Mouse (Mus musculus) bone marrow macrophage, adult 2 months (primary cell): ENCODE measurements around the gene Mindy4. TPM values are rescaled to one million over a fixed set of nuclear protein-coding genes. Genes with fewer than 3 reads are reported as not detected.
A peak's percentile ranks its signal among the peaks of the same experiment; 100 is the strongest.

Experiments used
- H3K27ac ChIP-seq: 2 replicates; pipeline ENCODE4 v1.5.1; 2012; ENCODE audit warnings: low read depth, low read length; ENCODE audit not compliant: insufficient read depth
- H3K4me1 ChIP-seq: 2 replicates; pipeline ENCODE4 v1.6.1; 2012; ENCODE audit warnings: low read length; ENCODE audit not compliant: control insufficient read depth, insufficient read depth
- H3K4me3 ChIP-seq: 2 replicates; pipeline ENCODE4 v1.5.1; 2012; ENCODE audit warnings: mild to moderate bottlenecking, low read length, moderate library complexity; ENCODE audit not compliant: insufficient read depth
- CTCF ChIP-seq: IDR thresholded peaks from 2 replicates; pipeline ENCODE4 v1.5.1; 2012; ENCODE audit warnings: low read depth, mild to moderate bottlenecking, low read length, moderate library complexity
- POLR2A ChIP-seq: IDR thresholded peaks from 2 replicates; pipeline ENCODE4 v1.6.1; 2012; ENCODE audit warnings: mild to moderate bottlenecking, low read depth, low read length, borderline replicate concordance
- polyA plus RNA-seq: library from polyadenylated mRNA; stranded (reverse); fragments of >200 nt; gene quantifications from 2 replicates; pipeline ENCODE4 v1.2.4, GENCODE M21; 2012; ENCODE audit not compliant: missing spikeins, insufficient read depth, insufficient read length

Gene Mindy4
- polyA plus RNA-seq, 1 experiment = 3.2 TPM

- H3K27ac ChIP-seq = no peak overlapping the region
- no peak for TF ChIP-seq POLR2A
- TF ChIP-seq CTCF = no peak
- H3K4me3 ChIP-seq = no peak overlapping the region
- H3K4me1 ChIP-seq = peaks cover 14% of the 10 kb centered on the region
Measured at GRCm38 (mm10) chr6:55252731-55253247, 49.6 kb downstream of the Mindy4 start.

DNA sequence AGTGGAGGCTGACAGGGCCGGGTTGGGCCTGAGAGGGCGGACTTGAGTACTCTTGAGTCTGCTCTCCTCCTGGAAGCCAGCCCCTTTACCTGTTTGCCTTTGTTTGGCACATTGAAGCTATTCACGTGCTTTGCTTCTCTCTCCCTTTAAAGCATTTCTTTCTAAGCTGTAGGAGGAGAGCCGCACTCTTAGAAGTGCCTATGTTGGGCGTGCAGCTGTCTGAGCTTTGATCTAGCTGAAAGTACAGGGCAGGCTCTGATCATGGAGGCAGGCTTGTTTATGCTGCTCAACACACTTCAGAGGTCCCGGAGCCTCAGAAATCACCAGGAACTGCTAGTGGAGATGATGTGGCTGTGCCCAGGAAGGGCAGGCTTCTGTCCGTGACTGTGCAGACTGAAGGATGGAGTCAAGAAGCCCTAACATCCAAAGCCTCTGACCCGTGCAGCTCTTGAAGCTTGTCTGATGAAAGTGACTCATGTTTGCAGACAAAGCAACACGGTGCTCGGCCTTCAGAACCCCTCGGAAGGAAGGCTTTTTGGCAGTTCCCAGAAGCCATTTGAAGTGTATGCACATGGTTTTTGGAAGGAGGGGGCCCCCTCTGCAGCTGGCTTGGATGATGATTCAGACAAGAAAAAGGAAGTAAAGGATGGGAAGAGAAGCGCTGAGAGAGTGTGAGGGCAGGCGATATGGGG lies 53.5 kb downstream of the Mindy4 start:
- H3K4me3 ChIP-seq = no peak overlapping the region
- H3K4me1 ChIP-seq = peaks cover 24% of the 10 kb centered on the region
- no peak for TF ChIP-seq CTCF
- no peak for TF ChIP-seq POLR2A
- H3K27ac ChIP-seq = 0 out of 2 replicates have a peak overlapping the region, but pooled peaks have one; percentile 4

GRCm38 (mm10) chr6:55257246-55257645 lies 54.1 kb downstream of the Mindy4 start:
- H3K4me3 ChIP-seq = no peak overlapping the region
- TF ChIP-seq POLR2A = no peak
- TF ChIP-seq CTCF = no peak
- peaks cover 24% of the 10 kb centered on the region for H3K4me1 ChIP-seq
- H3K27ac ChIP-seq = no peak overlapping the region

DNA sequence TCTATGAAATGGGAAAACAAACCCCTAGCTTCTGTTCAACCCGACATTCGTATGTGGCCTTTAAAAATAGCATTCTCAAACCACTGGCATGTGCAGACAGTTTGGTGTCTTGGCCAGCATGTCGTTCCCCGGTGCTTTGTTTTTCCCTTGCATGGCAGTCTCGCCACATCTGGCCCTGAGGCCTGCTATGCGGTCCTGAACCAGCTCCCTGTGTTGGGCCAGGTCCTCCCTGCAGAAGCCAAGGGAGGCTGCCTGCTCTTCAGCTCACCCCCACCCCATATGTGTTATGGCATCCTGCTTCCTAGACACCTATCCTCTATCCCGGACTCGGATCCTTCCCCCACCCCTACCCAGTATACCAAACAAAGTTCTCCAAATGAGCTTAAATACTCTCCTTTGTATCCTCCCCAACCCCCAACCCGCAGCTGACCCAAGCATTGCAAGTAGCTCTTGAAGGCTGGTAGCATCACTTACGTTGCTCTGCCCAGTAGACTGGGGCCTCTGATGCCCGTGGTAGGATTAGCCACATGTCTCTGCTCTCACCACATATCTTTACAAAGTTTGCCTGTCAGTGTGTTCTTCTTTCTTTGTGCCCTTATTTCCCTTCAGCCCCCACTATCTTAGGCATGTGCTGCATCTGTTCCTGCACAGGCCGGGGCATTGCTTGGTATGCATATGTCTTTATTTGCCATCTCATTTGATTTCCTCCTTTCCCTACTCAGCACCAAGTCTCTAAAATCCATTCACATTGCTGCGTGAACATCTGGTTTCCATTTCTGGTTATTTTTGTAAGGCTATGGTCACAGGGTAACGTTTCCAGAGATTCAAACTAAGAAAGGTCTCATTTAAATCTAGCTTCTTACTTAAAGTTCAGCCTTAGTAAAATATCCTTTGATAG lies 55.5 kb downstream of the Mindy4 start:
- Histone ChIP-seq H3K4me1 (peaks cover 24% of the 10 kb centered on the region), H3K27ac (no peak overlapping the region), H3K4me3 (no peak overlapping the region)
- TF ChIP-seq CTCF (no peak), POLR2A (no peak)

DNA sequence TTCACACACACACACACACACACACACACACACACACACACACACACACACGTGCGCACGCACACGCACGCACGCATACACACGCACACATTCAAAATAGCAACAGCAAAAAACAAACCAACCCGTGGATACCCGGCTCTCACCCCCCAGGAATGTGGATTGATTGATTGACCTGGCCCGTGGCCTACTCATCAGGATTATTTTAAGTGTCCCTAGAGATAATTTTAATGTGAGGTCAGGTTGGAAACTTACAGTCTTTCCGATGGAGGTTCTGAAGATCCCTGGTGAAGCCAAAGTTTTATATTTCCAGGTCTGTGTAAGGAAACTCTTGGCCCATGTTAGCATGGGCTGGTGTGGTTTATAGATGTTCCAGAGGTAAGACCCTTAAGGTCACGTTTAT lies 59.0 kb downstream of the Mindy4 start:
- Histone ChIP-seq H3K4me3 (no peak overlapping the region), H3K4me1 (peaks cover 16% of the 10 kb centered on the region), H3K27ac (no peak overlapping the region)
- TF ChIP-seq POLR2A (no peak), CTCF (no peak)

- TF ChIP-seq CTCF (no peak), POLR2A (no peak)
- Histone ChIP-seq H3K4me3 (no peak overlapping the region), H3K27ac (no peak overlapping the region), H3K4me1 (peaks cover 10% of the 10 kb centered on the region)
Measured at GRCm38 (mm10) chr6:55263490-55264046, 60.4 kb downstream of the Mindy4 start.

DNA sequence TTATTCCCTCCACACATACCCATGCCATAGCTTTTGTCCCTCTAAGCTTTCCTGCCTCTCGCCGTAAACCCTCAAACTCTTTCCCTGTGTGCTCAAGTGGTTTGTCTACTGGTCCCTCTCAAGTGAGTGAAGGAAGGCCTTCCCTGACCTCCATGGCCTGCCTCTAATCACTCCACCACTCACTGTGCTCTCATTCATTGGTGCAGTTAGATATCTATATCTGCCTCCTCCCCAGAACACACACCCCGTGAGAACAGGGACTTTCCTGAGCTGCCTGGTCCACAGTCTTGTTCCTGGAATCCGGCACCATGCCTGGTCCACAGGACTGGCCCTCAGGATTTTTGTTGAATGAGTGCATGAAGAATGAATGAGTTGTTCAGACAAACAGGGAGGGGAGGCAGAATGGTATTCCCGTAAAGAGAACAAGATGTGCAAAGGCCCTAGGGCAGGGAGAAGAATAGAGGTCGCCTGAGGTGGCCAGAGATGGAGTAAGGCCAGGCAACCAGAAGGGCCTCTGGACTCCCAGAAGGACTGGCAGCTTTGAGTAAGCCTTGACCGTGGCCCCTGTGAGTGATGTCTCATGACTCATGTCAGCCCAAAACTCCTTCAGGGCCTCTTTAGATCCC lies 61.7 kb downstream of the Mindy4 start:
- peaks cover 10% of the 10 kb centered on the region for H3K4me1 ChIP-seq
- H3K4me3 ChIP-seq = no peak overlapping the region
- H3K27ac ChIP-seq = no peak overlapping the region
- TF ChIP-seq CTCF (no peak), POLR2A (no peak)

GRCm38 (mm10) chr6:55272952-55273351 lies 69.8 kb downstream of the Mindy4 start:
- peaks cover 28% of the 10 kb centered on the region for H3K4me1 ChIP-seq
- TF ChIP-seq CTCF (no peak), POLR2A (no peak)

DNA sequence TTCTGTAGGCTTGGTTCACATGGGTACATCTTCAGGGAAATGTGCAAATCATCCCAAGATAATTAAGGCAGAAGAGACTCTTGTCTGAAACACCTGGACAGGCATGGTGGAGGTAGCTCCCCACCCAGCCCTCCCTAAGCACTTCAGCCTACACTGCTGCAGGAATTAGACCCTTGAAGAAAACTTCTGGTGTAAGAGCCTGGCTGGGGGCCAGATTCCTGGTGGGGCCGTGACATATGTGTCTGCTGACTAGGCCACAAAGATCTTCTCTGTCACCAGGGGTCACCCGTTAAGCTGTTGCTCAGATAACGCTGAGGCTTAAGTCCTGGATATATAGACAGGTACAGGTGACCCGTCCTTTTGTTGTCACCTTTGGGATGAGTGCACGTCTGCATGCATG lies 70.3 kb downstream of the Mindy4 start:
- Histone ChIP-seq H3K27ac (no peak overlapping the region), H3K4me1 (peaks cover 31% of the 10 kb centered on the region), H3K4me3 (no peak overlapping the region)
- TF ChIP-seq POLR2A (no peak), CTCF (no peak)

More at GRCm38 (mm10) chr6:55272952-55273351, 69.8 kb downstream of the Mindy4 start:
- H3K27ac ChIP-seq = no peak overlapping the region
- H3K4me3 ChIP-seq = no peak overlapping the region

DNA sequence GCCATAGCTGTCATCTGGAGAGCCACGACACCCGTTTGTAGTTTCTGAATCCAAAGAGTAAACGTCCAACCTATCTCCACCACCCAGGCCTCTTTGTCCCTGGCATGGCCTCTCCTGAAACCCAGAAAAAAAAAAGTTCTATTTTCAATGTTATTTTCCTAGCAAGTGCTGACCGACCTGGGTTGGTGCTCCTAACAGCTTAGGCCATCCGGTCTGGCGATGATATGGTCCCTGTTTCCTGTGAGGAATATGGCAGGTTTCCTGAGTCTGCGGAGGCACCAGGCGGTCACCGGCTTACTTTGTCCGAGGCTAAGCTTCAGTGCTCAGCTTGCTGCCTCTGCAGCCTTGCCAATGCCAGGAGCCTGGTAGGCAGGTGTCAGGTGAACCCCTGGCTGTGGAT lies 71.8 kb downstream of the Mindy4 start:
- H3K4me1 ChIP-seq = peaks cover 33% of the 10 kb centered on the region
- H3K27ac ChIP-seq = no peak overlapping the region
- no peak overlapping the region for H3K4me3 ChIP-seq
- TF ChIP-seq CTCF = no peak
- TF ChIP-seq POLR2A = no peak
